Mouse (Mus musculus) mouse embryonic stem cell (cell line): ENCODE measurements around the gene Thap3.
"Not testable (repeated sequence)": the region's sequence is repeated elsewhere in the genome, so short reads cannot be mapped to it uniquely, and the experiment has no call there.

Source experiments
- in situ Hi-C, 2 experiments: fragments of 300-500 bp; cut with MboI; formaldehyde crosslinking; loops; 1 replicate in 1 of 2; 3 replicates in 1 of 2; pipeline ENCODE4 v1.14.3; 2019 to 2020; ENCODE audit warnings: low sequenced_read_pairs in 2 of 2, low pct_unique_long_range_greater_than_20kb in 1 of 2, mixed read lengths in 1 of 2; ENCODE audit not compliant: unreplicated experiment in 1 of 2

Thap3 gene

DNA sequence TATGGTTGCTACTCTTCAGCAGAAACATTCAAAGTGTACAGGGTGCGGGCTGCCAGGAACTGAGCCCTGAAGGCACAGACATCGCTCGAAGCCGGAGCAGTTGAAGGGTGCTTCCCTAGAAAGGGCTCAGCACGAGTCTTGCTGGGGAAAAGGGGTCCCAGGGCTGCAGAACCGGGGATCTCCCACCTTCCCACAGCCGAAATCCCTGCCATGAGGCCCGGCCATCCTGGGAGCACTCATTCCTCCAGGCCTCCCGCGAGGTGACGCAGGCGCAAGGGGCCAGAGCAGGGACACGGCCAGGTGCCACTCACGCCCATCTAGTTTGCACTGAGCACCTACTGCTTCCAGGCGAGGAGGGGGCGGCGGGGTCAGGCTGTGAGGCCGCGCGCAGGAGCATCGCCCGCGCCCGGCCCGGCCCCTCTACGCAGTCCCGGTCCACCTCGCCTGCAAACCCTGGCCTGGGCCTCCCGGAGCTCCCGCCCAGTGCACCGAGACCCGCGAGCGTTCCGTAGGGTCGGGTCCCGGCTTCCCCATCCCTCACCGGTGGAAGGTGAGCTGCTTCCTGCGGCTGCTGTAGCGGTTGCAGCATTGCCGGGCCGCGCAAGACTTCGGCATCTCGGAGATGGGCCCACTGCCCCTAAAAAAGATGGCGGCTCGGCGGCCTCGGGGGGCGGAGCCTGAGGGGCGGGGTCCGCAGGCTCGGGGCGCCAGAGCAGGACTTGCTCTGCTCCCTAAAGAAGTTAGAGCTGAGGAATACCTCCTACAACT is at the start of gene Thap3:
TSS of gene Thap3 (minus strand) at position 656 of the 768 bp plus-strand sequence.
- in situ Hi-C loops: no loop called here

DNA sequence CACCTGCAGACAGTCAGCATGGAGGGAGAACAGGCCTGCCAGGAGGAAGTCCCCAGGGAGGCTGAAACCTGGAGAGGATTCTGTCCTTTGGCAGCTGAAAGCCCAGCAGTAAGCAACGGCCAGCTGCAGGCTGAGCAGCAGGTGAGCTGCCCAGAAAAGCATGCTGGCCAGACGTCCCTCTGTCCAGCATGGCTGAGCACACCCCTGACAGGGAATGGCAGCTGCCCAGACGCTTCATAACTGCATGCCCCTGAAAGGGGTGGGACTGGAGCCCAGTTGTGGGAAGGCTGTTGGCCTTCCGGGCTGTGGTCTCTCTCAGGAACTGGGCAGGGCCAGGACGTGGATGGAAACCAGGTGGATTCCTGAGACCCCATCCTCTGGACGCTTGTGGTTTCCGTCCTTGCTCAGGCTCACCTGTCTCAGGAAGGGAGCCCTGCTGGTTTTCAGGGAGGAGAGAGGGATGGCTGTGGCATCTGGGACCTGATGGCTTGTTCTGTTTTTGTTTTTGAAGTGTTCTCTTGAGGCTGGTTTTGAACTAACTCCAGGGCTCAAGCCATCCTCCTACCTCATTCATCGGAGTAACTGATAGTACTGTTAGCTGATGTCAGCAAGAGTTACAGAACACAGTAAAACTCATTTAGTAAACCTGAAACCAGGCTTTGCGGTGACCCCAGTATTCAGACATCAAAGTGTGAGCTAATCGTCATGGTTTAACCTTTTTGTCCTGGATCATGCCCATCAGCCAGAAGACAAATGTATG is 49.6 kb upstream of the Thap3 start, which contains the start of gene Tas1r1:
TSS of gene Tas1r1 (minus strand) at position 344 of the 760 bp plus-strand sequence.
- in situ Hi-C loops: no loop called here

DNA sequence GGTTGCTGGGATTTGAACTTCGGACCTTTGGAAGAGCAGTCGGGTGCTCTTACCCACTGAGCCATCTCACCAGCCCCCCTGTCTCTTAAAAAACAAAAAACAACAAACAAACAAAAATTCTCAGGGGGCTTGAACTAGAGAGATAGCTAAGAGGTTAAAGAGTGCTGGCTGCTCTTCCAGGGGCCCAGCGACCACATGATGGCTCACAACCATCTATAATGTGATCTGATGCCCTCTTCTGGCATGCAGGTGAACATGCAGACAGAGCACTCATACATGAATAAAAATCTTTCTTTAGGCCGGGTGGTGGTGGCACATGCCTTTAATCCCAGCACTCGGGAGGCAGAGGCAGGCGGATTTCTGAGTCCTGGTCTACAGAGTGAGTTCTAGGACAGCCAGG is 47.7 kb upstream of the Thap3 start:
- in situ Hi-C loops: not testable (repeated sequence)

DNA sequence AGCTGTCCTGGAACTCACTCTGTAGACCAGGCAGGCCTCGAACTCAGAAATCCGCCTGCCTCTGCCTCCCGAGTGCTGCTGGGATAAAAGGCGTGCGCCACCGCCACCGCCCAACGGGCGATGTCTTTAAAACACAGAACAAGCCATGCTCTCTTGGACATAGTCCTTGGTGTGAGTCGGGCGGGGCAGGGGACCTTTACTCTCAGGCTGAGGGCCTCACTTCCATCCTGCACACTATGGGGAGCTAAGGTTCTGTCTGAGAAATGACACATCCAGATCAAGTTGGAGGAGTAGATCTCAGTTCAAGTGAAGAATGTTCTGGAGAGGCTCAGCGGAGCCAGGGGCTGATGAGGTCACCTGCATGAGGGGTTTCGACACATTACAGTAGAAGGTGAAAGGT is 44.1 kb upstream of the Thap3 start:
- in situ Hi-C loops: no loop called here

DNA sequence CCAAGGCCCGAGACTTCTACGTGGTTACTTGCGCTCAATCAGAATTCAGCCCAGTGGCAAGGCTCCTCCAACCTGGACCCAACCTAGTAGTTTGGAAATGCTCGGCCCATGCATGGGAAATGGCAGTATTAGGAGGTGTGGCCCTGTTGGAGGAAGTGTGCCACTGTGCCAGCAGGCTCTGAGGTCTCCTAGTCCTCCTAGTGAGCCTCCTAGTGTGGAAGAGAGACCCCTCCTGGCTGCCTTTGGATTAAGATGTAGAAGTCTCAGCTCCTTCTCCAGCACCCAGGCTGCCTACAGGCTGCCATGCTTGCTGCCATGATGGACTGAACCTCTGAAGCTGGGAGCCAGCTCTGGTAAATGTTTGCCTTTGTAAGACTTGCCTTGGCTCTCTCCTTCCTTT is 41.2 kb upstream of the Thap3 start:
- in situ Hi-C loops: no loop called here

DNA sequence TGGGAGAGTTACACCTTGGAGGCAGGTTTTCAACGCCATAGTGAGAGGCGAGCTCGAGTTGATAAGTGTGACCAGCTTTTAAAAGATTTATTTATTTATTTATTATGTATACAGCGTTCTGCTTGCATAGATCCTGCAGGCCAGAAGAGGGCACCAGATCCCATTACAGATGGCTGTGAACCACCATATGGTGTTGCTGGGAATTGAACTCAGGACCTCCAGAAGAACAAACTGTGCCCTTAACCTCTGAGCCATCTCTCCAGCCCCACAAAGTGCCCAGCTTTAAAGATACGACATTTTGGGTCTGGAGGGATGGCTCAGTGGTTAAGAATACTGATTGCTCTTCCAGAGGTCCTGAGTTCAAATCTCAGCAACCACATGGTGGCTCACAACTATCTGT is 40.3 kb upstream of the Thap3 start:
- in situ Hi-C loops: no loop called here

DNA sequence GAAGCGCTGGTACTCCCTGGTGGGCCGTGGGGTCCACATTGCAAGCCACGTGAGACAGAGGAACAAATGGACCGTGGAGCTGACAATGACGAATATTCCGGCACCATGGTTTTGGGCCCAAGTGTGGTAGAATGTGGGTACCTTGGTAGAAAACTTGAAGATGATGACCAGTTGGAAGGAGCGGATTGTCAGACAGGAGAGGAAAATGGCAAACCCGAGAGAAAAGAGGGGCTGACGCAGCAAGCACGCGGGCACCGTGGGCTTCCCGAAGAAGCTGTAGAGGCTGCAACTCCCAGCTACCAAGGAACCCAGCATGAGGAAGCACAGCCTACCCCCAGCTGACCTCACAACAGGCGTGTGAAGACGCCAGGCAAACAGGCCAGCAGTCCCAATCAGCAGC is 39.7 kb upstream of the Thap3 start:
- in situ Hi-C loops: no loop called here

DNA sequence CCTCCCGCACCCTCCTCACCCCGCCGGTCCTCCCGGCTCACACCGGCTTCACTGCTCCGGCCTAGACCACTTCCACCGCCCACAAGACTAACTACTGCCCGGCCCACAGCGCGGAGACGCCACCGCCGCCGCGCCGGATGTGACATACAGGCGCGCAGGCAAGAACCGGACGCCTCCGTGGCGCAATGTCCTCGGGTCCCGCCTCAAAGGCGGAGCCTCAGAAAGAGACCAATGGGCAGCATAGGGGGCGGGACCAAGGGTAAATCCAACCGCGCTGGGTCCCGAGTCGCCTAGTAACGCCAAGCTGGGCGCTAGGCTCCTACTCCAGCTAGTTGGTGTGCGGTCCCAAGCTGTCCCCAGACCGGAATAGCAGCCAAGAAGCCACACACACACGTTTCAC is 38.7 kb upstream of the Thap3 start, which contains the start of gene Zbtb48:
TSS of gene Zbtb48 (minus strand) at position 148 of the 400 bp plus-strand sequence.
- in situ Hi-C loops: no loop called here

DNA sequence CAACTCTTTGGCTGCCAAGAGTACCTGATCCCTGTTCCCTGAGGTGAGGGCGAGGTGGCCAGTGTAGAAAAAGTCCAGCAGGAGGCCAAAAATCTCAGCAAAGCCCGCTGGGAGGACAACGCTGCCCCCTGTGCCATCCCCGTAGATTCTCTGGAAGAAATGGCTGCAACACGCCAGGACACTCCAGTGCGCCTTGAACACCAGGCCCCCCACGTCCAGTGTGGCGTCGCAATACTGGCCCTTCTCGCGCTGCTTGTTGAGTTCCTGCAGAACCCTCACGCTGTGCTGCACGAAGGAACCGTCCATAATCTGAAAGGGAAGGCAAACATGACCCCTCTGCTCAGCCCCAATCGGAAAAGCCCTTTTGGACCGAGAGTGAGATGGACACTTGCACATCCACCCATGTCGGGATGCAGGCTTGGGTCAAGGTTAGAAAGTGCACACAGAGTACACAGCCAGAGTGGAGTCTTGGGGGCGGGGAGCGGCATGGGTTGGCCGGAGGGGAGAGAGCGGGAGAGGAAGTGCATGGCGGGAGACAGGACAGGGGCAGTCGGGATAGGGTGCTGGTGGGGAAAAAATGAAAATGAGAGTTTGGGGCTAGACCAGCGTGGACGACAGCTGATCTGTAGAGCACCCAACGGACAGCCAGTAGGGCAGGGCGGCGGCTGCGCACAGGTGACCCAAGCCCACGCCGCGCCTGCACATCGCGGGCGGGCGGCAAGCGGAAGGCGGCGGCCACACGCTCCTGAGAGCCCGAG is 38.1 kb upstream of the Thap3 start:
- in situ Hi-C loops: no loop called here

DNA sequence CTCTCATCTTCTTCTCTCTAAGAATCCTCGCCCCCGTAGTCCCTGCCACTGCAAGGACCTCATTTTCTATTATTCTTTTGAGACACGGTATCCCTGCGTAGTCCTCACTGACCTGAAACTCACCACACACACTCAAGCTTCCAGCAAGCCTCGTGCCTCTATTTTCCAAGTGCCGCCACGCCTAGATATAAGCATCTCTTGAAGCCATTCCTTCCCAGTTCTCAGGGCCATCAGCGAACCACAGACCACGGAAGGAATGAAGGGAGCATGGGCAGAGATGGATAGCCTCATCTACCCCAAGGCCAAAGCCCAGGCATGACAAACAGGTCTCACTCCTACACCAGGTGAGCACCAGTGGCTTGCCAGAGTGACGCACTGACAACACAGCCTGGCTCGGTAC is 35.7 kb upstream of the Thap3 start:
- in situ Hi-C loops: no loop called here

DNA sequence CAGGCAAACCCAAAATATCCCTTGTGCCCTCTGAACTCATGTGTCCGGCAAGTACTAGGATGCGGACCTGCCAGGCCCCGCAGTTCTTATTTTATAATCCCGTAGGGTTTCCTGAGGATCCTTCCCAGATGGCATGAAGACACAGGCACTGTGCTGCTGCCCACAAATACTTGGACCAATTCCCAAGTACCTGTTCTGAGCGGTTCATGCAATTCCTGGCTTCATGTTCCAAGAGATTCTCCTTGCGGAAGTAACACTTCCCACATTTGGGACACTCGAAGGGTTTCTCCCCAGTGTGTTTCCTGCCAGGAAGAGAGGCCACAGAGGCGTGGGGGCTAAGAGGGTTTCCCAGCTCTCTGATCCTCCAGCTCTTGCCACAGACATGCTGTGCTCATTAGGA is 33.7 kb upstream of the Thap3 start:
- in situ Hi-C loops: no loop called here

DNA sequence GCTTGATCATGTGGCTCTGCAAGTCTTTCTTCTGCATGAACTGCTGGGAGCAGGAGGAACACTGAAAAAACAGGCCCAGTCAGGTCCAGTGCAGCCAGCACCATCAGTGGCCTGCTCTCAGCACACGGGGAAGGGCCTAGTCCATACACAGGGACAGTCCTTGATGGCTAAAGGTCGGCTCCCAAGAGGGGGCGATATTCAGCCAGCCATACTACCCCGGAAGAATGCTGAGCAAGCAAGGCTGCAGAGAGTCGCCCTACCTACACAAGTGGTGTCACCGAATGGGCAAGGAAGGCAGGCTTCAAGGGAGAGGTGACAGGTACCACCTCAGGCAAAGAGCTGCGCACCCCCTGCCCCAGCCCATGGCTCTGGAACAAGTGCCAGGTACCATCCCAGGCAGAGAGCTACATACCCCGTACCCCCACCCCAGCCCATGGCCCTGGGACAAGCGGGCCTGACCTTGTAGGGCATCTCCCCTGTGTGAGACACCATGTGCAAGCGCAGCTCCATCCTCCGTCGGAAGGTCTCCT is 32.8 kb upstream of the Thap3 start:
- in situ Hi-C loops: no loop called here

DNA sequence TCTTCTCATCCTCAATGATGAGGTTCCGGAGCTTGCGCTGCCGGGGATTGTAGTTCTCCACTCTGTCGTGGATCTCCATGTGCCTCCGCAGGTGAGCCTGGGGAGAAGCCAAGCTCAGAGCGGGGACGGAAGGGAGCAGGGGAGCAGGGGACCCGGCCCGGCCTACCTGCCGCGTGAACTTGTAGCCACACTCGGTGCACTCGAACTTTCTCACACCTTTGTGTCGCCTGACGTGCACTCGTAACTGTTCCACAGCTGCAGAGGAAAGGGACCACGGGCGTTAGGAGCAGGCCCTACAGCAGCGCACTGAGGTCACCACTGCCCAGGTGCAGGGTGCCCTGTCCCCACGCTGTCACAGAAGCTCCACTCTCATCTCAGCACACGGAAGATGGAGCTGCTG is 31.2 kb upstream of the Thap3 start:
- in situ Hi-C loops: no loop called here

DNA sequence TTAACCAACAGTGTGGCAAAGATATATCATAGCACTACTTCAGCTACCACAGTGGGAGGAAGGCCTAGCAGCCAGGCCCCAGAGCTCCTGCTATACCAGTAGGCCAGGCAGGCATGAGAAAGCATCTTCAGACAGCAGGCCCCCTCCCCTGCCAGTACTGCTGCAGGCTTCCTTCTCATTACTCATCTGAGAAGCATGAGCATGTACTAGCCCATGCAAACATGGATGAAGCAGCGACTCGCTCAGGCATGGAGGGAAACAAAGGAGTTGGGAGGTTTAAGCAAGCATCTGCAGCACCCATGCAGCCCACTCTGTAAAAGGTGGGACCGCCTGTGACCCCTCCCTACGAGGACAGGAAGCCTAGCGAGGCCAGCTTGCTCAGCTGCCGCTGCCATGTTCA is 30.3 kb upstream of the Thap3 start:
- in situ Hi-C loops: no loop called here

DNA sequence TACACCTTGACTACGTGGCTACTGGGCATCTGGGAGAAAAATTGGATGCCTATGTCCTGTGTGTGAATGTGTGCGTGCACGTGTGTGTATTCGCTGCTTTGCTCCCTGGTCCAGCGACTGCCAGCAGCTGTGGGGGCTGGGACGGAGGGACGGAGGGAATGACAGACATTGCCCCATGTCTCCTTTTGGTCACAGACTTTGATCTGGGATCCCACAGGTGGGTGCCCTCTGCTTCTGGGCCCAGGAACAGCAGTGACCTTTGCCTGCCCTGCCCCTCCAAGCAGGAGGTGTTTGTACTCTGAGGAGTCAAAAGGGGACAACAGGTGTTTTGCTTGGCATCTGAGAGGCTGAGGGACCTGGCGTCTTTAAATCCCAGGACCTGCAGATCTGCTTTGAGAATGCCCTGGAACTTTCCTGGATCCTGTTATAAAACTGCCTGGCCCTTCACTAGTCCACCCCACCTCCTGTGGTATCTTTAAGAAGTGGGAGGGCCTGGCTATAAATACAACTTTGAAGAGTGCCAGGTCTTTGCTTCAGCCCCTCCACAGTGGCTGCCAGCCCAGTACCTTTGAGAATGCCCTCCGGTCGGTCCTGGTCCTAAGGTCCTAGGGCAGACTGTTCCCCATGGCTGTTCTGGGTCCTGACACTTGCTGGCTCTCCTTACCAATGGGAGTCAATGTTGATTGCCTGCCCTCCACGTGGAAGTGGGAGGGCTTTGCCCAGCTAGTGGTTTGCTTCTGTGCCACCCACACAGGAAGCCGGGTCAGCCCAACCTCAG is 24.4 kb upstream of the Thap3 start:
- in situ Hi-C loops: no loop called here

DNA sequence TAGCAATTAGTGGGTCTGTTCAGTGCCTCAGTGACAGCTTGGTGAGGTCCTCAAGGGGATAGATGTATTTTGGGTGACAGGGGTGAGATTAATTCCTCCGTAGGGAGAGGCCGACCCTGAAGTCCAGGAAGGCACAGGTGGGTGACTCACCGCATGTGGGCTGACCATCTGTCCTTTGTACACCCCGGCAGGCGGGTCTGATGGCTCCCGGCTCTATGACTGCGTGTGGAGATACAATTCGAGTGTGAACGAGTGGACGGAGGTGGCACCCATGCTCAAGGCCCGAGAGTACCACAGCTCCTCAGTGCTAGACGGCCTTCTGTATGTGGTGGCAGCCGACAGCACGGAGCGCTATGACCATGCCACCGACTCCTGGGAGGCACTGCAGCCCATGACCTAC is 23.3 kb upstream of the Thap3 start:
- in situ Hi-C loops: no loop called here

DNA sequence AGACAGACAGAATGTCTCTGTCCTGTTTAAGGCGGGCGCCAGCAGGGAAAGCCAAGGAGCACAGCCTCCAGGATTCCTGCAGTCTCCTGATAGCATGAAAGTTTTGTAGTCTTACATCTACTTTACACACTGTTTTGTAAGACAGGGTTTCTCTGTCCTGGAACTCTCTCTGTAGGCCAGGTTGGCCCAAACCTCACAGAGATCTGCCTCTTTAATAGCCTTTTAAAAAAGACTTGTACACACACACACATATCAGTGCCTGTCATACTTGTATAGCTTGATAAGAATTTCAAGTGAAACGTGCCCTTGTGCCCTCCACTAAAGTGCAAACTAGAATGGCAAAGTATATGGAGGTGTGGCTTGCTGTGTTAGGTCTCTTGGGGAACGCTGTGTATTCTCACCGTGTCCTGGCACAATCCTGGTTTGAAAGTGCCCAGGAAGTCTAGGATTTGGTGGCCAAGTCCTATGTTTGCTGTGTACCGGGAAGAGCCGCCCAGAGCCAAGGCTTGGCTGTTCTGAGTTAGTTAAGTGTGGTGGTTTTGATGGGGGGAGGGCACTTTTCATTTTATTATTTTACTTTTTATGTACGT is 22.5 kb upstream of the Thap3 start:
- in situ Hi-C loops: no loop called here

DNA sequence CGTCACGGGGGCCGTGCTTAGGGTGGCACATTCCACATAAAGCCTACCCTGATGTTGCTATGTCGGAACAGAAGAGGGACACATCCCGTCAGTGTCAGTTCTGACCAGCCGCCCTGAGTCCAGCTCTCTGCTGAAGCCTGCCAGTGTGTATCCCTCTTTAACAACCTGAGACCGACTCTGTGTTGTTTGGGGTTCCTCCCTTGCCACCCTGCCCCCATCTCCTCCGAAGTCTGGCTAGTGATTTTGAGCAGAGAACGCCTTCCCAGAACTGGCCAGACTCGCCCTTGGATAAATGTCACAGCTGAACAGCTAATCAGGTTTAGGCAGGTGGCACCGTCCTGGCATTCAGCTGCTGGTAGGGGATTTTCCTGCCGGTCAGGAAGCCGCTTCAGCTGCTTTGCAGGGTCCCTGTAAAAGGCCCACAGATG is 21.9 kb upstream of the Thap3 start:
- in situ Hi-C loops: no loop called here
